Mouse (Mus musculus) frontal cortex, adult 2 months (tissue): Measurements from ENCODE around the gene Zfp992. TPM values are rescaled to one million over a fixed set of nuclear protein-coding genes. Genes with fewer than 3 reads are reported as not detected.
"Not testable (repeated sequence)": the region's sequence is repeated elsewhere in the genome, so short reads cannot be mapped to it uniquely, and the experiment has no call there.

Experiments used
- DNase-seq, 2 experiments: peaks; one replicate each; pipeline ENCODE4 v3.0.0; 2022; ENCODE audit warnings: low spot score in 1 of 2; ENCODE audit errors: extremely low spot score in 1 of 2
- polyA plus RNA-seq: library from polyadenylated mRNA; depleted of rRNA; stranded (reverse); fragments of >200 nt; gene quantifications from 2 replicates; pipeline ENCODE4 v1.2.3, GENCODE M21; 2012

The Zfp992 gene
- polyA plus RNA-seq, 1 experiment = 0.32 TPM

DNA sequence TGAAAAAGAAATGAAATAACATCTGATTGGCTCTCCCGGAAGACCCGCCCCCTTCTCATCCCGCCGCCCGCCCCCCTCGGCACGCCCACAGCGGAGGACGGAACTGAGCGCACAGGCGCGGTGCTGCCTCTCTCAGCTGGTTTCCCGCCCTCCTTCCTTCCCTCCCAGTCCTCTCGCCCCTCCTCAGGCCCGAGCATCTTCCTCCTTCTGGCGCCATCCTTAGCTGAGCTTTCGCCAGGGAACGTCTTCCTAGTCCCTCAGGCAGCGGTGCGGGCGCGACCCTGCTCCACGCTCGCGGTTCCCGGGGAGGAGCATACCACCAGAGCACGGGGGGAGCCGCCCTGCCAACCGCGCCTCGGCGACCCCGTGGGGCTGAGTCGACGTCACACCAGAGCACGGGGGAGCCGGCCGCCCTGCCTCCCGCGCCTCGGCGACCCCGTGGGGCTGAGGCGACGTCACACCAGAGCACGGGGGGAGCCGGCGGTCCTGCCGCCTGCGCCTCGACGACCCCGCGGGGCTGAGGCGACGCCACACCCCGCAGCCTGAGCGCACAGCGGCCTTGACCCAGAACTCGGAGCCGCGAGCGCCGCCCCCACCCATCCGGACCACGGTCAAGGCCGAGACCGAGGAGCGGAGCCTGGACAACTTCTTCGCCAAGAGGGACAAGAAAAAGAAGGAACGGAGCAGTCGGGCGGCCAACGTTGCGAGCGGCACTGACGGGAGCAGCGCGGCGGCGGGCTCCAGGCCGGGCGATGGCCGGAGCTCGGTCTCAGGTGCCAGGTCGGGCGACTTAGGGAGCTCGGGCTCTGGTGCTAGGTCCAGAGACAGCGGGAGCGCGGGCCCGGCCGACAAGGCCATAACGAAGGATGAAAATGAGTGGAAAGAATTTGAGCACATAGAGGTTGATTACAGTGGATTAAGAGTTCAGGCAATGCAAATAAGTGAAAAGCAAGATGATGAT is 26.2 kb downstream of the Zfp992 start:
- not testable (repeated sequence) for DNase-seq

DNA sequence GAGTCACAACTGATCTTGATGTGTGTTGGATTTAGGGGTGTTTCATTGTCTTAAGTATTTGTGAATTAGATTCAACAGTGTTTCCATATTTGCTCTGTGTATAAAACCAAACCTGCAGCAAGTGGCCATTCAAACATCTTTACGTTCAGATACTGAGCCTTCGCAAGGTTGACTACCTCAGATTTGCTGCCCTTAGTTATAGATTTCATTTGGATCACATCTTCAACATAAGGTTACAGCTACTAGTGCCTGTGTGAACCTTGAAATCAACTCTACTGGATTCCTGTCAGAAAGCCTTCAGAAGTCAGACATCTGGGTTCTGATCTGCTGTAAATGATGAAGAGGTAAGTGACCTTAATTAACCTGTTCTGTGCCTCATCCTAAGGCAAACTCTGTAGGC is 27.4 kb downstream of the Zfp992 start:
- DNase-seq = not testable (repeated sequence)

DNA sequence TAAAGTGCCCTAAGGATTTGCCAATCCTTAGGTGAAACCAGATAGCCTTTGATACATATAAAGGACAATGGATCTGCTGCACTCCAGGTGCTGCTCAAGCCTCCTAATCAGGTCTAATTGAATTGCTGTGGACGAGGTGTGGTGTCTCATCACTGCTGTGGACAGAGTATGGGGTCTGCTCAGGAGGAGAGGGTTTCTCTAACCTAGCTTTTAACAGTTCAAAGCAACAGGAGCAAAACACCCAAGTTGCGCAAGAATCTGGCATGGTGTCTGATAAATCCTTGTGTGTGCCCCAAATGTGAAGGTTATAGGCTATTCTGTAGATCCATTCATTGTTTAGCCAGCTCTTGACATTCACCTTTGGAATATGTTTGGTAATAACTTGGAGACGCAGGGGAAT is 28.1 kb downstream of the Zfp992 start:
- DNase-seq = not testable (repeated sequence)

DNA sequence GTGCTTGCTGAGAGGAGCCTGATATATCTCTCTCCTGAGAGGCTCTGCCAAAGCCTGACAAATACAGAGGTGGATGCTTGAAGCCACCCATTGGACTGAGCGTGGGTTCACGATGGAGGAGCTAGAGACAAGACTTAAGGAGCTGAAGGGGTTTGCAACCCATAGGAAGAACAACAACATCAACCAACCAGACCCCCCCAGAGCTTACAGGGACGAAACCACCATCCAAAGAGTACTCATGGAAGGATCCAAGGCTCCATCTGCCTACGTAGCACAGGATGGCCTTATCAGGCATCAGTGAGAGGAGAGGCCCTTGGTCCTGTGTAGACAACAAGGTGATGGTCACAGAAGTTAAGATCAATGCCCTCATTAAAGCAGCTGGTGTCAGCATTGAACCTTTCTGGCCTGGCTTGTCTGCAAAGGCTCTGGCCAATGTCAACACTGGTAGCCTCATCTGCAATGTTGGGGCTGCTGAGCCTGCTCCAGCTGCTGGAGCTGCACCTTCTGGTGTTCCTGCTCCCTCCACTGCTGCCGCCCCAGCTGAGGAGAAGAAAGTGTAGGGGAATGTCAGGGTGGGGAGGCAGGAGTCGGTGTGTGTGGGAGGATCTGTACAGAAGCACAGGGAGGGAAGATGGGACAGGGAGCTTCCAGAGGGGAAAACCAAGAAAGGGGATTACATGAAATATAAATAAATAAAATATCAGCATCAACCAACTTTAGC is 31.7 kb downstream of the Zfp992 start:
- not testable (repeated sequence) for DNase-seq

DNA sequence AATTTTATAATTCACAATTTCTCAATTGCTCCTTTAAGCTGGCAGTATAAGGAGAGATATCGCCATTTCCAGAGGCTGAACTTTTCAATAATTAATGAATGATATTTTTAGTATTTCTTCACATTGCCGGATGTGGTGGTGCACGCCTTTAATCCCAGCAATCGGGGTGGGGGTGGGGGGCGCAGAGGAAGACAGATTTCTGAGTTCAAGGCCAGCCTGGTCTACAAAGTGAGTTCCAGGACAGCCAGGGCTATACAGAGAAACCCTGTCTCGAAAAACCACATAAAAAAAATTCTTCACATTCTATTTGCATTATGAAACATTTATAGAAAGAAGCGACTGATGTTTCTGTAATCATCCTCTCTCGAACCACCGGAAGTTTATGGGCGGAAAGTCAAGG is 33.7 kb downstream of the Zfp992 start:
- not testable (repeated sequence) for DNase-seq

DNA sequence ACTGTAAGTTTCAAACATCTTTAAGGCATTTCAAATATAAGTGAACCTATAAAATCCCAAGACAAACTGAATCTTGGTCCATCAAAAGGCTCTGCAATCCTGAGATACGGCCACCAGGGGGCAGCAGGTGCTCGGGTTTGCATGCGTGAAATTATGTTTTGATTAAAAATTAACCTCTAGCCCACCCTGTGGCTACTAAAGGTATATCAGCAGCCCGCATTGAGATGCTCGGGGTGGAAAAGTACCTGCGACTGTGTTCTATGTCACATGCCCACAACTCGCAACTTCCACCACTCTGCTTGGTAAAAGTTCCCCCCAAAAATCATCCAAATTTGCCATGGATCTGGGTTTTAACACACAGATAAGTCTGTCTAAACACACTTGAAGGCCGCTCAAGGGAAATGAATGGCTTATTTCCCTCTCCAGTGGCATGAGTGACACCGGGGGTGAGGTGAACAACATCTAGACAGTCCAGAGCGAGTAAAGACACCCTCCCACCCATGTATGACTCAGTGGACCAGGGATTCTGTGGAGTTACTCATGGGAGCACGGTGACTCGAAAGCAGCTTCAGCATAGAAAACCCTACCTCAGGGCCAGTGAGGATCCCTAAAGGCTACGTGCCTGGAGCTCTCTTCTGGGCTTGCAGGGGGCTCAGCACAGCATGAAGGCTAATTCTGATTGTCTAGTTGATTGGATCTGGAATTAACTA is 34.9 kb downstream of the Zfp992 start:
- not testable (repeated sequence) for DNase-seq

- not testable (repeated sequence) for DNase-seq
Measured at GRCm38 (mm10) chr4:146484676-146485075, 35.9 kb downstream of the Zfp992 start.

- not testable (repeated sequence) for DNase-seq
Measured at GRCm38 (mm10) chr4:146485183-146485939, 36.5 kb downstream of the Zfp992 start.

GRCm38 (mm10) chr4:146486753-146487152 is 37.9 kb downstream of the Zfp992 start:
- DNase-seq = not testable (repeated sequence)

DNA sequence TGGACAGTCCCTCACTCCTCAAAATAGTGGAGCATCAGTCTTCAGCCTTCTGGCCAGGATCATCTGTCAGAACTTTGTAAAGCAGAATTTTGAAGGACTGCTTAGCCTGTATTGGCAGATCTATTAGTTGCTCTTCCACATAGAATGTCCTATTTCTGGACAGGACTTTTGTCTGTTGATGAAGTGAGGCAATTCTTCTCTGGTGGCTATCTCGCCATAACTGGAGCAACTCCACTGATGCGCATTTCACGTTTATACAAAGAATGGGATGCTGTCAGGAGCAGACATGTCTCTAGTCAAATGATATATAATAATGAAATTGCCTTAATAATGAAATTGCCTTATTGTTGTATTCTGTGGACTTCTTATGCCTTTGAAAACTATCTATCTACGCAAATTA is 40.4 kb downstream of the Zfp992 start:
- DNase-seq = not testable (repeated sequence)

DNA sequence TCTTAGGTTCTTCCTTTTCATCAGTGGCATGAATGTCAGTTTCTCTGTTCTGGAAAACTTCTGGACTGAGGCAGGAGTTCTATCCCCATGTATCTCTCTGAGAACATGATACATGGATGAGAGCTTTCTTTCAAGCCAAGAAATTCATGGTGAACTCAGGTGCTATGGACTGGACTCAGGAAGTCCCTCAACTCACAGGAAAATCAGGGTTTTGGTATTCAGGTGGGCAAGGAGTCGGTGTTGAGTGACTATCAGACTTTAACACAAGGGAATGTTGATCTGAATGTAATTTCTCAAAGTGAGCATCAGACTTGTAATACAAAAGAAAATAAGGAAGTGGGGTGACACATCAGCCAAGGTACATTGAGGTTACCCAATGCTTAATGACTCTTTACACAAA is 43.2 kb downstream of the Zfp992 start:
- DNase-seq = not testable (repeated sequence)

GRCm38 (mm10) chr4:146492439-146492838 is 43.6 kb downstream of the Zfp992 start:
- DNase-seq = no peak

GRCm38 (mm10) chr4:146492851-146493250 is 44.0 kb downstream of the Zfp992 start:
- DNase-seq = no peak

DNA sequence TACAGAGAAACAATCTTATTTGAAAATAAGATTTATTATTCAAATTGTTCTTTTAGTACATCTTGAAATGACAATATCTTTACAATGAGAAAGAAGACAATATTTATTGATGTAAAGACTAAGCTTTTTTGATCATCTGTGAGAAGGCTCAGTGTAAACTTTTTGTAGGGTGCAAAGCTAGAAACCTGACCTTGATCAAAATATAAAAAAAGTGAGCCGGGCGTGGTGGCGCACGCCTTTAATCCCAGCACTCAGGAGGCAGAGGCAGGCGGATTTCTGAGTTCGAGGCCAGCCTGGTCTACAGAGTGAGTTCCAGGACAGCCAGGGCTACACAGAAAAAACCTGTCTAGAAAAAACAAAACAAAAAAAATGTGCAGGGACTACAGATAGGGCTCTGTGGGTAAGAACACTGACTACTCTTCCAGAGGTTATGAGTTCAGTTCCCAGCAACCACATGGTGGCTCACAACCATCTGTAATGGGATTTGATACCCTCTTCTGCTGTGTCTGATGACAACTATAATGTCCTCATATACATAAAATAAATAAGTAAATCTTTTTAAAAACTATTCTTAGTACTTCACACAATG is 44.6 kb downstream of the Zfp992 start:
- DNase-seq = not testable (repeated sequence)

DNA sequence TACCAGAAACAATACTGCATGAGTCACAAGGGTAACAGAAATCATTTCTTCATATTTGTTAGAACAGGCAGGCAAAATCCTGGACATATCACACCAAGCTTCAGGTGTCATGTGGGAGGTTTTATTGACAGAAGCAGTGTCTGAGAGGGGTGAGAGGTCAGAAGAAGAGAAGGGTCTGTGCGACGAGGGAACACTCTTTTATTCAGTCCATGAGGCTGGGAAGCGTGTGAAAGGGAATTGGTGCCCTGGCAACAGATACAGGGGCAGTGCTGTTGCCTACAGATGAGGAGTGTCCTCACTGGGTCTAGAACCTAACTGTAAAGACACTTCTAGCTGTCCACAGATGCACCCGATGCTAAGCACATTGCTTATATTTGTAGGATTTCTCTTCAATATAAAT is 46.2 kb downstream of the Zfp992 start:
- DNase-seq = no peak

DNA sequence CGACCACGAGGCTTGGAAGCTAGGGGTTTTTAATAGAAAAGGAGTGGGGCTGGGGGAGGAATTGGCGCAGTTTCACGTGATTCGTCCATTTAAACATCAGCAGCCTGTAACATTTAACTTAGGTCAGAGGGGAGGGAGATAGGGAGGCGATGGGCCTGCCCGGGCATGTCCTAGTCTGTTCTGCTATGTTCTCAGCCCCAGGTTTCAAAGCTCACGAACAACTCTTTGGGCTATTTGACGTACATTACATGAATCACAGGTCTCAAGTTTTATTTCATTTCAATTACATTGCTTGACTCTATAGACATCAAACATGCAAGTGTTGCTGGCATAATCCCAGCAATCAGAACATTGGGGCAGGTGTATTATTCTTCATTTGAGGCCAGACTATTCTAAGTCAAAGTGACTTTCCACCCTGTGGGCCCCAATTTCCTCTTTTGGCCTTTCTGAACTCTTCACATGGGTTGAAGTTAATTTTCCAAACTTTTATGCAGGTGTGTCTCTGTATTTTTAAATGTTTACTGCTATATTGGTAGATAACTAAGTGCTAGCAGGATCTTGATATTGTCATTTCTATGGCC is 49.0 kb downstream of the Zfp992 start:
- DNase-seq = not testable (repeated sequence)

GRCm38 (mm10) chr4:146501727-146502126 is 52.9 kb downstream of the Zfp992 start, which contains the start of gene Zfp981:
TSS of gene Zfp981 (plus strand) at chr4:146502027.
- not testable (repeated sequence) for DNase-seq

GRCm38 (mm10) chr4:146509029-146509428 is 60.2 kb downstream of the Zfp992 start:
- DNase-seq = not testable (repeated sequence)

DNA sequence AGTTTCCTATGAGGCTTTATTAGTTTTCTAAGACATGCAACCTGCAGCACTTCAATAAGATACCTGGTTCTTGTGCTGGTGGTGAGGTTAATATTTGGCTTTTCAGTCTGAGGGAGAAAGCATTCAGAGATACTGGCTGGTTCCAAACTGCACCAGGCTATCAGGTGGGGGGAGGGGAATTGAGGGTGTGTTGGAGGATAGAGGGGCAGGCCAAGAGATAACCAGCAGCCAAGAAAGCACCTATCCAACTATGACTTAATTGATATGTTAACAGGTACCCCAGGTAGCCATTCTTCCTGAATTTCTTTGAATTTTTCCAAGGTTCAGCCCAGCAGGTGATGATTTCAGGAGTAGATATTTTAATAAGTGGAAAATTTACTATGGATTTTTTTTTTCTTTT is 63.0 kb downstream of the Zfp992 start:
- DNase-seq = not testable (repeated sequence)
